Mouse (Mus musculus) right cerebral cortex, postnatal 4 days (tissue): ENCODE results near the gene Akap5.

ENCODE experiments used
- DNase-seq: peaks from one replicate; pipeline ENCODE4 v3.0.0-alpha.2; 2022

The Akap5 gene

GRCm38 (mm10) chr12:76311951-76312350, 12.7 kb upstream of the Akap5 start:
- no peak for DNase-seq

- DNase-seq = no peak
Measured at GRCm38 (mm10) chr12:76318282-76319212, 6.1 kb upstream of the Akap5 start.

- DNase-seq = no peak
Measured at GRCm38 (mm10) chr12:76326437-76327220, 1.9 kb downstream of the Akap5 start.

GRCm38 (mm10) chr12:76328567-76329354, 4.1 kb downstream of the Akap5 start:
- DNase-seq = no peak

GRCm38 (mm10) chr12:76333688-76334087, 9.0 kb downstream of the Akap5 start:
- no peak for DNase-seq

- no peak for DNase-seq
Measured at GRCm38 (mm10) chr12:76335641-76336040, 10.9 kb downstream of the Akap5 start.

- no peak for DNase-seq
Measured at GRCm38 (mm10) chr12:76336111-76336965, 11.6 kb downstream of the Akap5 start.

GRCm38 (mm10) chr12:76341080-76341479, 16.4 kb downstream of the Akap5 start:
- DNase-seq = peak; percentile 68

GRCm38 (mm10) chr12:76345759-76346455, 21.2 kb downstream of the Akap5 start:
- DNase-seq = no peak

- no peak for DNase-seq
Measured at GRCm38 (mm10) chr12:76349680-76350220, 25.1 kb downstream of the Akap5 start.

GRCm38 (mm10) chr12:76360868-76361267, 36.2 kb downstream of the Akap5 start:
- DNase-seq = no peak

- no peak for DNase-seq
Measured at GRCm38 (mm10) chr12:76361405-76362302, 37.0 kb downstream of the Akap5 start.

- no peak for DNase-seq
Measured at GRCm38 (mm10) chr12:76362303-76362676, 37.6 kb downstream of the Akap5 start.

GRCm38 (mm10) chr12:76366276-76366675, 41.6 kb downstream of the Akap5 start:
- DNase-seq = no peak

- DNase-seq = no peak
Measured at GRCm38 (mm10) chr12:76367096-76367995, 42.7 kb downstream of the Akap5 start.

- no peak for DNase-seq
Measured at GRCm38 (mm10) chr12:76368201-76368789, 43.6 kb downstream of the Akap5 start.

- DNase-seq = peak; percentile 72
Measured at GRCm38 (mm10) chr12:76368790-76369205, 44.1 kb downstream of the Akap5 start.

GRCm38 (mm10) chr12:76369206-76369977, 44.7 kb downstream of the Akap5 start, which contains the start of gene Zbtb25:
Gene Zbtb25, minus strand, starts transcription at chr12:76369602.
- DNase-seq = peak; percentile 84
